Mouse (Mus musculus) MEL (cell line): ENCODE data around the gene Tmed9. TPM values are rescaled to one million over a fixed set of nuclear protein-coding genes. Genes with fewer than 3 reads are reported as not detected.

Experiments
- DNase-seq: peaks from one replicate; pipeline ENCODE4 v3.0.0; 2011; ENCODE audit warnings: low read depth, low spot score
- H3K27ac ChIP-seq: 2 replicates; pipeline ENCODE4 v1.5.1; 2012; ENCODE audit warnings: low read depth, mild to moderate bottlenecking, control low read depth, low read length, moderate library complexity; ENCODE audit not compliant: control insufficient read depth
- H3K27me3 ChIP-seq, 2 experiments: fragments of 150-350 bp in 1 of 2; sonication (generic) in 1 of 2; 2 replicates each; pipeline ENCODE4 v1.6.1; 2012; ENCODE audit warnings: low read length in 2 of 2, mild to moderate bottlenecking in 2 of 2, improper control_type of control experiment in 1 of 2, moderate library complexity in 1 of 2; ENCODE audit not compliant: insufficient read depth in 2 of 2, control insufficient read depth in 1 of 2
- H3K36me3 ChIP-seq, 2 experiments: 2 replicates each; pipeline ENCODE4 v1.6.1; 2012 to 2014; ENCODE audit warnings: low read length in 2 of 2, improper control_type of control experiment in 1 of 2, inconsistent platforms in 1 of 2, mild to moderate bottlenecking in 1 of 2; ENCODE audit not compliant: insufficient read depth in 2 of 2, control insufficient read depth in 1 of 2
- H3K4me1 ChIP-seq, 2 experiments: fragments of 150-350 bp in 1 of 2; sonication (generic) in 1 of 2; 2 replicates each; pipeline ENCODE4 v1.6.1; 2012; ENCODE audit warnings: low read length in 2 of 2, improper control_type of control experiment in 1 of 2, mild to moderate bottlenecking in 1 of 2; ENCODE audit not compliant: insufficient read depth in 2 of 2, control insufficient read depth in 1 of 2
- H3K4me3 ChIP-seq, 2 experiments: fragments of 150-350 bp in 1 of 2; sonication (generic) in 1 of 2; 2 replicates each; pipeline ENCODE4 v1.5.1; 2012; ENCODE audit warnings: low read depth in 2 of 2, low read length in 2 of 2, mild to moderate bottlenecking in 2 of 2, moderate library complexity in 2 of 2, control low read depth in 1 of 2, improper control_type of control experiment in 1 of 2; ENCODE audit not compliant: control insufficient read depth in 1 of 2, insufficient read depth in 1 of 2
- H3K79me2 ChIP-seq: 2 replicates; pipeline ENCODE4 v1.6.1; 2012; ENCODE audit warnings: mild to moderate bottlenecking, low read length, moderate library complexity; ENCODE audit not compliant: control insufficient read depth, poor library complexity, insufficient read depth
- H3K9ac ChIP-seq: 2 replicates; pipeline ENCODE4 v1.6.1; 2012; ENCODE audit warnings: low read depth, mild to moderate bottlenecking, control low read depth, low read length, moderate library complexity; ENCODE audit not compliant: control insufficient read depth, poor library complexity, severe bottlenecking
- H3K9me3 ChIP-seq: fragments of 150-350 bp; sonication (generic); replicated peaks from 2 replicates; pipeline ENCODE4 v1.6.1; 2012; ENCODE audit warnings: mild to moderate bottlenecking, low read length, improper control_type of control experiment, moderate library complexity; ENCODE audit not compliant: insufficient read depth
- BHLHE40 ChIP-seq: IDR thresholded peaks from 2 replicates; pipeline ENCODE4 v1.6.1; 2012; ENCODE audit warnings: low read depth, mild to moderate bottlenecking, inconsistent platforms, low read length, improper control_type of control experiment, borderline replicate concordance
- CHD2 ChIP-seq: IDR thresholded peaks from 2 replicates; pipeline ENCODE4 v1.6.1; 2011; ENCODE audit warnings: low read length, improper control_type of control experiment
- CTCF ChIP-seq, 3 experiments: IDR thresholded peaks in 2 of 3; conservative IDR thresholded peaks in 1 of 3; 2 replicates each; pipeline ENCODE4 v1.5.1; 2011 to 2012; ENCODE audit warnings: low read length in 3 of 3, low read depth in 2 of 3, mild to moderate bottlenecking in 2 of 3, improper control_type of control experiment in 1 of 3, inconsistent platforms in 1 of 3, mixed read lengths in 1 of 3, moderate library complexity in 1 of 3; ENCODE audit not compliant: control insufficient read depth in 1 of 3, insufficient read depth in 1 of 3, poor library complexity in 1 of 3, severe bottlenecking in 1 of 3
- E2F4 ChIP-seq: IDR thresholded peaks from 2 replicates; pipeline ENCODE4 v1.6.1; 2011; ENCODE audit warnings: low read depth, low read length, improper control_type of control experiment, borderline replicate concordance
- ELF1 ChIP-seq: IDR thresholded peaks from 2 replicates; pipeline ENCODE4 v1.6.1; 2014; ENCODE audit warnings: low read depth, mild to moderate bottlenecking, inconsistent platforms, low read length, improper control_type of control experiment, moderate library complexity
- EP300 ChIP-seq, 2 experiments: IDR thresholded peaks; 2 replicates each; pipeline ENCODE4 v1.6.1; 2011; ENCODE audit warnings: improper control_type of control experiment in 2 of 2, low read length in 2 of 2, low read depth in 1 of 2, mild to moderate bottlenecking in 1 of 2
- ETS1 ChIP-seq: IDR thresholded peaks from 2 replicates; pipeline ENCODE4 v1.6.1; 2012; ENCODE audit warnings: low read depth, mild to moderate bottlenecking, inconsistent platforms, low read length, improper control_type of control experiment, moderate library complexity
- GABPA ChIP-seq: IDR thresholded peaks from 2 replicates; pipeline ENCODE4 v1.6.1; 2012; ENCODE audit warnings: low read depth, mild to moderate bottlenecking, inconsistent platforms, low read length, improper control_type of control experiment, moderate library complexity
- GATA1 ChIP-seq: IDR thresholded peaks from 2 replicates; pipeline ENCODE4 v1.6.1; 2011; ENCODE audit warnings: low read depth, low read length, improper control_type of control experiment
- HCFC1 ChIP-seq: IDR thresholded peaks from 2 replicates; pipeline ENCODE4 v1.6.1; 2012; ENCODE audit warnings: low read depth, mild to moderate bottlenecking, inconsistent platforms, low read length, improper control_type of control experiment, moderate library complexity
- JUND ChIP-seq: IDR thresholded peaks from 2 replicates; pipeline ENCODE4 v1.6.1; 2011; ENCODE audit warnings: low read depth, mild to moderate bottlenecking, improper control_type of control experiment, low read length
- KAT2A ChIP-seq: conservative IDR thresholded peaks from 2 replicates; pipeline ENCODE4 v1.6.1; 2012; ENCODE audit warnings: low read depth, low read length, improper control_type of control experiment, inconsistent platforms
- MAX ChIP-seq: IDR thresholded peaks from 2 replicates; pipeline ENCODE4 v1.6.1; 2011; ENCODE audit warnings: low read length, improper control_type of control experiment
- MAZ ChIP-seq: IDR thresholded peaks from 2 replicates; pipeline ENCODE4 v1.6.1; 2012; ENCODE audit warnings: low read depth, mild to moderate bottlenecking, inconsistent platforms, low read length, improper control_type of control experiment
- MXI1 ChIP-seq: IDR thresholded peaks from 2 replicates; pipeline ENCODE4 v1.6.1; 2011; ENCODE audit warnings: mild to moderate bottlenecking, low read depth, low read length, improper control_type of control experiment
- MYB ChIP-seq: IDR thresholded peaks from 2 replicates; pipeline ENCODE4 v1.6.1; 2011; ENCODE audit warnings: mild to moderate bottlenecking, low read depth, low read length, improper control_type of control experiment
- MYC ChIP-seq: IDR thresholded peaks from 2 replicates; pipeline ENCODE4 v1.6.1; 2011; ENCODE audit warnings: low read depth, mild to moderate bottlenecking, low read length, improper control_type of control experiment, moderate library complexity
- NELFE ChIP-seq: IDR thresholded peaks from 2 replicates; pipeline ENCODE4 v1.6.1; 2011; ENCODE audit warnings: low read depth, low read length, improper control_type of control experiment
- NRF1 ChIP-seq: IDR thresholded peaks from 2 replicates; pipeline ENCODE4 v1.6.1; 2014; ENCODE audit warnings: low read depth, mild to moderate bottlenecking, inconsistent platforms, low read length, improper control_type of control experiment, moderate library complexity; ENCODE audit not compliant: poor library complexity, insufficient read depth, severe bottlenecking
- POLR2A ChIP-seq, 2 experiments: IDR thresholded peaks; 2 replicates each; pipeline ENCODE4 v1.6.1; 2011 to 2012; ENCODE audit warnings: low read length in 2 of 2, mild to moderate bottlenecking in 2 of 2, control low read depth in 1 of 2, improper control_type of control experiment in 1 of 2, low read depth in 1 of 2, moderate library complexity in 1 of 2; ENCODE audit not compliant: control insufficient read depth in 1 of 2, insufficient read depth in 1 of 2, poor library complexity in 1 of 2
- POLR2AphosphoS2 ChIP-seq: IDR thresholded peaks from 2 replicates; pipeline ENCODE4 v1.6.1; 2011; ENCODE audit warnings: low read length, improper control_type of control experiment
- POLR2AphosphoS5 ChIP-seq: IDR thresholded peaks from 2 replicates; pipeline ENCODE4 v1.6.1; 2012; ENCODE audit warnings: low read depth, borderline replicate concordance, mild to moderate bottlenecking, inconsistent platforms, low read length, moderate library complexity, mixed read lengths
- RAD21 ChIP-seq: IDR thresholded peaks from 2 replicates; pipeline ENCODE4 v1.6.1; 2011; ENCODE audit warnings: mild to moderate bottlenecking, low read depth, low read length, improper control_type of control experiment
- RCOR1 ChIP-seq: IDR thresholded peaks from 2 replicates; pipeline ENCODE4 v1.6.1; 2012; ENCODE audit warnings: low read depth, mild to moderate bottlenecking, inconsistent platforms, low read length, improper control_type of control experiment
- SIN3A ChIP-seq: IDR thresholded peaks from 2 replicates; pipeline ENCODE4 v1.6.1; 2012; ENCODE audit warnings: low read length, improper control_type of control experiment, inconsistent platforms
- SMC3 ChIP-seq: IDR thresholded peaks from 2 replicates; pipeline ENCODE4 v1.6.1; 2011; ENCODE audit warnings: low read depth, low read length, improper control_type of control experiment
- TAL1 ChIP-seq: IDR thresholded peaks from 2 replicates; pipeline ENCODE4 v1.6.1; 2012; ENCODE audit warnings: mild to moderate bottlenecking, inconsistent platforms, low read length, moderate library complexity, mixed read lengths
- TBP ChIP-seq: IDR thresholded peaks from 2 replicates; pipeline ENCODE4 v1.8.0; 2011; ENCODE audit warnings: low read depth, low read length, improper control_type of control experiment
- TCF12 ChIP-seq: IDR thresholded peaks from 2 replicates; pipeline ENCODE4 v1.6.1; 2014; ENCODE audit warnings: low read depth, mild to moderate bottlenecking, inconsistent platforms, low read length, improper control_type of control experiment, moderate library complexity
- USF1 ChIP-seq: IDR thresholded peaks from 2 replicates; pipeline ENCODE4 v1.6.1; 2014; ENCODE audit warnings: low read depth, mild to moderate bottlenecking, inconsistent platforms, low read length, improper control_type of control experiment, moderate library complexity
- ZC3H11A ChIP-seq: IDR thresholded peaks from 2 replicates; pipeline ENCODE4 v1.6.1; 2012; ENCODE audit warnings: low read depth, mild to moderate bottlenecking, inconsistent platforms, low read length, improper control_type of control experiment
- ZKSCAN1 ChIP-seq: IDR thresholded peaks from 2 replicates; pipeline ENCODE4 v1.6.1; 2012; ENCODE audit warnings: low read depth, mild to moderate bottlenecking, inconsistent platforms, low read length, improper control_type of control experiment, moderate library complexity
- ZMIZ1 ChIP-seq: IDR thresholded peaks from 2 replicates; pipeline ENCODE4 v1.6.1; 2012; ENCODE audit warnings: low read depth, mild to moderate bottlenecking, inconsistent platforms, low read length, improper control_type of control experiment, moderate library complexity
- polyA plus RNA-seq, 2 experiments: library from polyadenylated mRNA; stranded (reverse) in 1 of 2; unstranded in 1 of 2; fragments of >175 nt in 1 of 2; fragments of >200 nt in 1 of 2; gene quantifications; 2 replicates each; pipeline versions ENCODE4 v1.2.1 to v1.2.4; 2012; ENCODE audit warnings: low replicate concordance in 2 of 2, low read depth in 1 of 2; ENCODE audit not compliant: insufficient read length in 2 of 2, insufficient read depth in 1 of 2, missing spikeins in 1 of 2
- total RNA-seq: library from RNA; depleted of rRNA; stranded (reverse); fragments of 300-350 nt; gene quantifications from 2 replicates; pipeline ENCODE4 v1.2.3, GENCODE M21; 2012

The Tmed9 gene
- total and polyA plus RNA-seq, 3 experiments = 218 to 222 TPM; not detected in 1

DNA sequence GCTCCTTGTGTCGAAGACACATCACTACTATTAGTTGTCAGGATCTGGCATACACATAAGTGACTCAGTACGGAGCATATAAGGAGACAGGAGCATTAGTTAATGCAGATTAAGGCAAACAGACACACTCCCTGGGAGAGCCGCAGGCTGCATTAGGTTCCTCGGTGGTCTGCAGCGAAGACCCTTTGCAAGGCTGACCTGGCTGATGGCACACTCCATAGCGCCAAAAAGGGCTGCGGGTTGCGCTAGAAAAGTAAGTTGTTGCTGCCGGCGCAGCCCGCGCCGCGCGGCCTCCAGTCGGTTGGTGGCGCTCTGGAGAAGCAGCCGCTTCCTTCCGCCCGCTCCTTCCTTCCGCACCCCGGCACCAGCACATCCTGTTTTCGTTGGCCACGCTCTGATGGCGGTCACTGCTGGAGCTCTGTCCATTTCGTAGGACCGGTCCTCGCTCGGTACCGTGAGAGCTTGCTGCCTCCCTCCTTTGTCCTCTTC is 61.2 kb downstream of the Tmed9 start, which contains the start of gene Ddx46:
TSS of gene Ddx46 (plus strand) at position 389 of the 489 bp plus-strand sequence.
- Histone ChIP-seq H3K27me3 (no peaks in the 10 kb centered on the region), H3K36me3 (peaks cover 11 to 14% of the 10 kb centered on the region in 2 experiments), H3K4me1 (peaks cover 0 to 6% of the 10 kb centered on the region in 2 experiments; a peak in 2 of 4 replicates), H3K4me3 (peak within 1 kb of the TSS; percentile 95 to 97), H3K27ac (peak within 1 kb of the TSS; percentile 49), H3K9me3 (no peaks in the 10 kb centered on the region), H3K79me2 (peaks cover 24% of the 10 kb centered on the region), H3K9ac (peak within 1 kb of the TSS; percentile 95)
- DNase-seq = peak; percentile 95
- TF ChIP-seq TAL1 = no peak
- no peak for TF ChIP-seq ZKSCAN1
- no peak for TF ChIP-seq JUND
- peak; percentile 98 for TF ChIP-seq SIN3A
- TF ChIP-seq MXI1 = peak; percentile 93
- peak; percentile 78 for TF ChIP-seq ZMIZ1
- no peak for TF ChIP-seq CHD2
- TF ChIP-seq ELF1 = peak; percentile 93
- TF ChIP-seq BHLHE40 = no peak
- TF ChIP-seq POLR2A (IDR thresholded peaks at IDR 0.05; ENCODE audit: control insufficient read depth in 1 of 2, insufficient read depth in 1 of 2, low read depth in 1 of 2, low read length in 2 of 2, poor library complexity in 1 of 2) = peak; percentile 82 to 93; a peak in 3 of 4 replicates
- TF ChIP-seq EP300 (IDR thresholded peaks at IDR 0.05; ENCODE audit: low read depth in 1 of 2, low read length in 2 of 2) = peak in 1 of 2 experiments; percentile 43; a peak in 1 of 4 replicates
- TF ChIP-seq TBP = peak; percentile 84
- TF ChIP-seq ZC3H11A = no peak
- no peak for TF ChIP-seq POLR2AphosphoS5
- no peak for TF ChIP-seq GATA1
- TF ChIP-seq RAD21 = no peak
- TF ChIP-seq SMC3 = peak; percentile 53
- peak; percentile 75 for TF ChIP-seq KAT2A
- TF ChIP-seq NRF1 = peak; percentile 66
- peak; percentile 88; the same call in 1 of the 2 replicates for TF ChIP-seq GABPA
- peak; percentile 94 for TF ChIP-seq POLR2AphosphoS2
- peak; percentile 88 for TF ChIP-seq MAX
- TF ChIP-seq TCF12 = peak; percentile 79
- TF ChIP-seq NELFE = peak; percentile 95
- TF ChIP-seq HCFC1 = peak; percentile 95
- TF ChIP-seq E2F4 = no peak
- 0 out of 2 replicates have a peak, but pooled peaks have one; percentile 19 for TF ChIP-seq USF1
- TF ChIP-seq MYC = peak; percentile 83
- TF ChIP-seq ETS1 = peak; percentile 48; the same call in 1 of the 2 replicates
- peak; percentile 82 to 91 (median 91) for TF ChIP-seq CTCF (IDR thresholded peaks at IDR 0.05 in 2 of 3, conservative IDR thresholded peaks at IDR 0.05 in 1 of 3; ENCODE audit: control insufficient read depth in 1 of 3, insufficient read depth in 1 of 3, low read depth in 2 of 3, low read length in 3 of 3, poor library complexity in 1 of 3, severe bottlenecking in 1 of 3)
- no peak for TF ChIP-seq MAZ
- no peak for TF ChIP-seq RCOR1
- TF ChIP-seq MYB = peak; percentile 62
